Mouse (Mus musculus): Measurements from ENCODE around the gene Ggt6. TPM values are rescaled to one million over a fixed set of nuclear protein-coding genes. Genes with fewer than 3 reads are reported as not detected.
"Not testable (repeated sequence)": the region's sequence is repeated elsewhere in the genome, so short reads cannot be mapped to it uniquely, and the experiment has no call there.

The Ggt6 gene
- polyA plus RNA-seq, 1 experiment from 2014 or later = not detected

- Histone ChIP-seq H3K4me3 (no peak overlapping the region), H3K9me3 (replicated peaks) (0 out of 2 replicates have a peak, but pooled peaks cover 3% of the 10 kb centered on the region), H3K4me1 (no peaks in the 10 kb centered on the region), H3K9ac (no peak overlapping the region), H3K36me3 (ENCODE audit: poor library complexity, severe bottlenecking) (no peaks in the 10 kb centered on the region), H3K4me2 (no peak overlapping the region), H3K27ac (no peak overlapping the region), H3K27me3 (peaks cover 4% of the 10 kb centered on the region; the same call in 1 of the 2 replicates)
- WGBS = 4% methylated on average over 5 of the region's 5 CpGs
- ATAC-seq = peak; percentile 30; the same call in 1 of the 2 replicates
These were observed 6.6 kb upstream of the Ggt6 start for GRCm38 (mm10) chr11:72428694-72429093.

GRCm38 (mm10) chr11:72429288-72429690 is 6.0 kb upstream of the Ggt6 start:
- no peaks in the 10 kb centered on the region for H3K36me3 ChIP-seq (ENCODE audit: poor library complexity, severe bottlenecking)
- no peak overlapping the region for H3K27ac ChIP-seq
- H3K4me2 ChIP-seq = peak overlapping the region; percentile 30; the same call in 1 of the 2 replicates
- 41% methylated on average over 7 of the region's 7 CpGs for WGBS
- no peak overlapping the region for H3K9ac ChIP-seq
- H3K9me3 ChIP-seq (replicated peaks) = 0 out of 2 replicates have a peak, but pooled peaks cover 3% of the 10 kb centered on the region
- no peak overlapping the region for H3K4me3 ChIP-seq
- ATAC-seq = peak; percentile 70
- H3K4me1 ChIP-seq = no peaks in the 10 kb centered on the region
- H3K27me3 ChIP-seq = peaks cover 4% of the 10 kb centered on the region; the same call in 1 of the 2 replicates

GRCm38 (mm10) chr11:72430311-72431068 is 4.8 kb upstream of the Ggt6 start:
- not testable (repeated sequence) for H3K4me2 ChIP-seq; ATAC-seq; H3K4me3 ChIP-seq; H3K9ac ChIP-seq; H3K27me3 ChIP-seq; H3K9me3 ChIP-seq (replicated peaks); H3K27ac ChIP-seq; H3K4me1 ChIP-seq; H3K36me3 ChIP-seq (ENCODE audit: poor library complexity, severe bottlenecking)
- WGBS = 65% methylated on average over 9 of the region's 9 CpGs

GRCm38 (mm10) chr11:72435694-72436045 is 344 bp downstream of the Ggt6 start:
- Histone ChIP-seq H3K9ac (no peak overlapping the region), H3K9me3 (replicated peaks) (no peaks in the 10 kb centered on the region), H3K4me1 (peaks cover 15% of the 10 kb centered on the region; the same call in 1 of the 2 replicates), H3K4me3 (no peak overlapping the region), H3K27ac (no peak overlapping the region), H3K4me2 (no peak overlapping the region), H3K36me3 (ENCODE audit: poor library complexity, severe bottlenecking) (no peaks in the 10 kb centered on the region), H3K27me3 (peaks cover 4% of the 10 kb centered on the region; the same call in 1 of the 2 replicates)
- no peak for ATAC-seq
- 47% methylated on average over 2 of the region's 2 CpGs for WGBS

- no peak overlapping the region for H3K4me2 ChIP-seq
- no peaks in the 10 kb centered on the region for H3K36me3 ChIP-seq (ENCODE audit: poor library complexity, severe bottlenecking)
- no peaks in the 10 kb centered on the region for H3K9me3 ChIP-seq (replicated peaks)
- H3K4me3 ChIP-seq = no peak overlapping the region
- no peak overlapping the region for H3K27ac ChIP-seq
- ATAC-seq = no peak
- H3K4me1 ChIP-seq = peaks cover 15% of the 10 kb centered on the region; the same call in 1 of the 2 replicates
- WGBS = 74% methylated on average over 5 of the region's 5 CpGs
- no peak overlapping the region for H3K9ac ChIP-seq
- peaks cover 4% of the 10 kb centered on the region; the same call in 1 of the 2 replicates for H3K27me3 ChIP-seq
These were observed 945 bp downstream of the Ggt6 start for GRCm38 (mm10) chr11:72436271-72436670.

- Histone ChIP-seq H3K9me3 (replicated peaks) (no peaks in the 10 kb centered on the region), H3K4me1 (peaks cover 21% of the 10 kb centered on the region), H3K9ac (no peak overlapping the region), H3K36me3 (ENCODE audit: poor library complexity, severe bottlenecking) (0 out of 2 replicates have a peak, but pooled peaks cover under 1% of the 10 kb centered on the region), H3K27ac (no peak overlapping the region), H3K4me2 (no peak overlapping the region), H3K27me3 (peaks cover 1% of the 10 kb centered on the region; the same call in 1 of the 2 replicates), H3K4me3 (no peak overlapping the region)
- 77% methylated on average over 16 of the region's 16 CpGs for WGBS
- no peak for ATAC-seq
These were observed 1.7 kb downstream of the Ggt6 start for GRCm38 (mm10) chr11:72436756-72437650.

- Histone ChIP-seq H3K4me2 (no peak overlapping the region), H3K36me3 (ENCODE audit: poor library complexity, severe bottlenecking) (peaks cover 14% of the 10 kb centered on the region), H3K9ac (no peak overlapping the region), H3K4me1 (peaks cover 30% of the 10 kb centered on the region), H3K27ac (no peak overlapping the region), H3K4me3 (no peak overlapping the region), H3K9me3 (replicated peaks) (no peaks in the 10 kb centered on the region), H3K27me3 (no peaks in the 10 kb centered on the region)
- ATAC-seq = no peak
- WGBS = 74% methylated on average over 4 of the region's 4 CpGs
These were observed 3.1 kb downstream of the Ggt6 start for GRCm38 (mm10) chr11:72438411-72438810.

- H3K9me3 ChIP-seq (replicated peaks); H3K27me3 ChIP-seq; ATAC-seq: not testable (repeated sequence)
- Histone ChIP-seq H3K4me1 (peaks cover 24% of the 10 kb centered on the region), H3K36me3 (ENCODE audit: poor library complexity, severe bottlenecking) (peaks cover 36% of the 10 kb centered on the region), H3K4me2 (peak overlapping the region; percentile 99), H3K4me3 (peak overlapping the region; percentile 95), H3K9ac (peak overlapping the region; percentile 88), H3K27ac (peak overlapping the region; percentile 95)
- WGBS = 44% methylated on average over 6 of the region's 6 CpGs
These were observed 5.3 kb downstream of the Ggt6 start for GRCm38 (mm10) chr11:72440597-72440964.

- Histone ChIP-seq H3K9ac (peak within 1 kb of the TSS; percentile 88), H3K4me1 (peaks cover 19% of the 10 kb centered on the region), H3K27ac (peak within 1 kb of the TSS; percentile 95), H3K36me3 (ENCODE audit: poor library complexity, severe bottlenecking) (peaks cover 41% of the 10 kb centered on the region), H3K4me2 (peak within 1 kb of the TSS; percentile 99), H3K27me3 (no peaks in the 10 kb centered on the region), H3K4me3 (peak within 1 kb of the TSS; percentile 95), H3K9me3 (replicated peaks) (no peaks in the 10 kb centered on the region)
- 2% methylated on average over 46 of the region's 46 CpGs for WGBS
- peak; percentile 95 for ATAC-seq
These were observed 5.8 kb downstream of the Ggt6 start, which contains the start of gene Mybbp1a for GRCm38 (mm10) chr11:72440965-72441664. TSS of gene Mybbp1a (plus strand) at chr11:72441355.

GRCm38 (mm10) chr11:72446311-72447105 is 11.2 kb downstream of the Ggt6 start:
- no peak for ATAC-seq
- peaks cover 95% of the 10 kb centered on the region for H3K36me3 ChIP-seq (ENCODE audit: poor library complexity, severe bottlenecking)
- H3K4me1 ChIP-seq = peaks cover 15% of the 10 kb centered on the region
- 88% methylated on average over 6 of the region's 6 CpGs for WGBS
- H3K27ac ChIP-seq = no peak overlapping the region
- H3K9me3 ChIP-seq (replicated peaks) = no peaks in the 10 kb centered on the region
- no peak overlapping the region for H3K4me2 ChIP-seq
- no peaks in the 10 kb centered on the region for H3K27me3 ChIP-seq
- no peak overlapping the region for H3K4me3 ChIP-seq
- no peak overlapping the region for H3K9ac ChIP-seq

- no peak overlapping the region for H3K27ac ChIP-seq
These were observed 12.1 kb downstream of the Ggt6 start for GRCm38 (mm10) chr11:72447475-72447874.

More at GRCm38 (mm10) chr11:72447475-72447874, 12.1 kb downstream of the Ggt6 start:
- no peak overlapping the region for H3K4me3 ChIP-seq
- no peaks in the 10 kb centered on the region for H3K27me3 ChIP-seq
- 85% methylated on average over 8 of the region's 8 CpGs for WGBS
- no peak for ATAC-seq
- H3K36me3 ChIP-seq (ENCODE audit: poor library complexity, severe bottlenecking) = peaks cover 100% of the 10 kb centered on the region
- no peak overlapping the region for H3K4me2 ChIP-seq
- H3K4me1 ChIP-seq = peaks cover 5% of the 10 kb centered on the region
- no peaks in the 10 kb centered on the region for H3K9me3 ChIP-seq (replicated peaks)
- H3K9ac ChIP-seq = no peak overlapping the region

Data from forebrain, embryonic 13.5 days (tissue).